Mouse (Mus musculus): ENCODE measurements around the gene Napepld. TPM values are rescaled to one million over a fixed set of nuclear protein-coding genes. Genes with fewer than 3 reads are reported as not detected.
A peak's percentile ranks its signal among the peaks of the same experiment; 100 is the strongest.

Gene Napepld
- polyA plus RNA-seq, 1 experiment = 0.75 TPM

DNA sequence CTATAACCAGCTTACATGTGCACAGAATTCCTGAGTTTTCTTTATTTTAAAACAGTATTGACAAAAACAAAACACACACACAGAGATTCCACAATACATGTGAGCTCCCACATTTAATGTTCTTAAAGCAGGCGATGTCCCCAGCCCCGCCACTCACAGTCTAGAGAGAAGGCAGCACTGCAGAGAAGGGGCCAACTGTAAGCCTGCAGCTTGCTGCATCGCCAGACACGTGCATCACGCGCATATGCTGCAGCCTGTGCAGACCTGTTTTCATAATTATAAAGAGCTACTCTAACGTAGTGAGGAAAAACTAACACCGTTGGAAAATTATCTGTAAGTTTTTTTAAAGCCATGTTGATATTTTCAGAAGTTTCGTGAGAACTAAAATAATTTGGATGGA, 27.5 kb downstream of the Napepld start:
- H3K4me1 ChIP-seq (ENCODE audit: control insufficient read depth, insufficient read depth, insufficient read length) = peaks cover 1% of the 10 kb centered on the region; the same call in 1 of the 2 replicates
- TF ChIP-seq CTCF (IDR thresholded peaks at IDR 0.05; ENCODE audit: extremely low read depth, insufficient read depth, insufficient read length, insufficient replicate concordance) (no peak), POLR2A (IDR thresholded peaks at IDR 0.05; ENCODE audit: low read depth, low read length) (no peak)
- H3K36me3 ChIP-seq (ENCODE audit: control insufficient read depth, insufficient read depth, low read length) = no peaks in the 10 kb centered on the region; the same call in none of the 2 replicates
- no peaks in the 10 kb centered on the region for H3K27me3 ChIP-seq (ENCODE audit: control insufficient read depth, insufficient read depth, low read length)
- no peak for DNase-seq (ENCODE audit: low read depth in 1 of 2, low spot score in 2 of 2)
- 80% methylated on average over 9 of the region's 9 CpGs for WGBS
- H3K4me3 ChIP-seq (ENCODE audit: extremely low read depth, insufficient read depth, insufficient read length) = no peak overlapping the region
- no peak overlapping the region for H3K27ac ChIP-seq (ENCODE audit: insufficient read depth, low read length)

- H3K36me3 ChIP-seq (ENCODE audit: control insufficient read depth, insufficient read depth, low read length) = no peaks in the 10 kb centered on the region; the same call in none of the 2 replicates
- H3K4me1 ChIP-seq (ENCODE audit: control insufficient read depth, insufficient read depth, insufficient read length) = peaks cover 1% of the 10 kb centered on the region; the same call in 1 of the 2 replicates
- no peak for TF ChIP-seq POLR2A (IDR thresholded peaks at IDR 0.05; ENCODE audit: low read depth, low read length)
- H3K27ac ChIP-seq (ENCODE audit: insufficient read depth, low read length) = peak overlapping the region; percentile 61
- DNase-seq (ENCODE audit: low read depth in 1 of 2, low spot score in 2 of 2) = no peak
- WGBS = 33% methylated on average over 23 of the region's 23 CpGs
- H3K4me3 ChIP-seq (ENCODE audit: extremely low read depth, insufficient read depth, insufficient read length) = peak overlapping the region; percentile 35
- H3K27me3 ChIP-seq (ENCODE audit: control insufficient read depth, insufficient read depth, low read length) = no peaks in the 10 kb centered on the region
These were observed 28.2 kb downstream of the Napepld start for GRCm38 (mm10) chr5:21672812-21673635.

- 91% methylated on average over 2 of the region's 2 CpGs for WGBS
- no peak for DNase-seq (ENCODE audit: low read depth in 1 of 2, low spot score in 2 of 2)
- H3K4me3 ChIP-seq (ENCODE audit: extremely low read depth, insufficient read depth, insufficient read length) = no peak overlapping the region
- no peaks in the 10 kb centered on the region for H3K27me3 ChIP-seq (ENCODE audit: control insufficient read depth, insufficient read depth, low read length)
- H3K4me1 ChIP-seq (ENCODE audit: control insufficient read depth, insufficient read depth, insufficient read length) = peaks cover 1% of the 10 kb centered on the region; the same call in 1 of the 2 replicates
- no peak overlapping the region for H3K27ac ChIP-seq (ENCODE audit: insufficient read depth, low read length)
- no peaks in the 10 kb centered on the region; the same call in 1 of the 2 replicates for H3K36me3 ChIP-seq (ENCODE audit: control insufficient read depth, insufficient read depth, low read length)
- TF ChIP-seq POLR2A (IDR thresholded peaks at IDR 0.05; ENCODE audit: low read depth, low read length) = no peak
- TF ChIP-seq CTCF (IDR thresholded peaks at IDR 0.05; ENCODE audit: extremely low read depth, insufficient read depth, insufficient read length, insufficient replicate concordance) = no peak
These were observed 31.9 kb downstream of the Napepld start for GRCm38 (mm10) chr5:21669307-21669706.

- H3K27ac ChIP-seq (ENCODE audit: insufficient read depth, low read length) = no peak overlapping the region
- no peak overlapping the region for H3K4me3 ChIP-seq (ENCODE audit: extremely low read depth, insufficient read depth, insufficient read length)
- no peaks in the 10 kb centered on the region; the same call in 1 of the 2 replicates for H3K4me1 ChIP-seq (ENCODE audit: control insufficient read depth, insufficient read depth, insufficient read length)
- no peaks in the 10 kb centered on the region for H3K27me3 ChIP-seq (ENCODE audit: control insufficient read depth, insufficient read depth, low read length)
- TF ChIP-seq POLR2A (IDR thresholded peaks at IDR 0.05; ENCODE audit: low read depth, low read length) (no peak), CTCF (IDR thresholded peaks at IDR 0.05; ENCODE audit: extremely low read depth, insufficient read depth, insufficient read length, insufficient replicate concordance) (no peak)
- no peak for DNase-seq (ENCODE audit: low read depth in 1 of 2, low spot score in 2 of 2)
- H3K36me3 ChIP-seq (ENCODE audit: control insufficient read depth, insufficient read depth, low read length) = peaks cover 4% of the 10 kb centered on the region
- WGBS = 89% methylated on average over 8 of the region's 8 CpGs
These were observed 33.7 kb downstream of the Napepld start for GRCm38 (mm10) chr5:21667191-21668137.

DNA sequence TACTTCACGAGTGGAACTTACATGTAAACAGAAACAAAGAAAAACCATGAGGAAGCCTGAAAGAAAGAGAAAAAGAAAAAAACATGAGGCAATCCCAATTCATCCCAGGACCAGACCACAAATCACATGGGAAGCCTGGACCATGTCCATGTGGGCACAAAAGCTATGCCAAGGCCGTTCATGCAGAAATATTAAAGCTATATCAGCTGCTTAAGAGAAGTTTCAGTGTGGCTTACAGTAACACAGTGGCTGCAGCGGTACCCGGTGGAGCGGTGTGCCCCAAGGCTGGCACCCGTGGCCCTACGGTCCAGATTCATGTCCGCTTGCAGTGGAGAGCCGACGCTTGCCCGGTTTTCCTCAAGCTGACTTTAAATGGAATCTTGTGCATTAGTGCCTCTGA, 38.1 kb downstream of the Napepld start:
- no peak for DNase-seq (ENCODE audit: low read depth in 1 of 2, low spot score in 2 of 2)
- Histone ChIP-seq H3K27ac (ENCODE audit: insufficient read depth, low read length) (no peak overlapping the region), H3K4me3 (ENCODE audit: extremely low read depth, insufficient read depth, insufficient read length) (no peak overlapping the region), H3K27me3 (ENCODE audit: control insufficient read depth, insufficient read depth, low read length) (no peaks in the 10 kb centered on the region), H3K36me3 (ENCODE audit: control insufficient read depth, insufficient read depth, low read length) (peaks cover 10% of the 10 kb centered on the region), H3K4me1 (ENCODE audit: control insufficient read depth, insufficient read depth, insufficient read length) (peaks cover 4% of the 10 kb centered on the region; the same call in 1 of the 2 replicates)
- 95% methylated on average over 11 of the region's 11 CpGs for WGBS
- TF ChIP-seq POLR2A (IDR thresholded peaks at IDR 0.05; ENCODE audit: low read depth, low read length) = no peak
- TF ChIP-seq CTCF (IDR thresholded peaks at IDR 0.05; ENCODE audit: extremely low read depth, insufficient read depth, insufficient read length, insufficient replicate concordance) = no peak

DNA sequence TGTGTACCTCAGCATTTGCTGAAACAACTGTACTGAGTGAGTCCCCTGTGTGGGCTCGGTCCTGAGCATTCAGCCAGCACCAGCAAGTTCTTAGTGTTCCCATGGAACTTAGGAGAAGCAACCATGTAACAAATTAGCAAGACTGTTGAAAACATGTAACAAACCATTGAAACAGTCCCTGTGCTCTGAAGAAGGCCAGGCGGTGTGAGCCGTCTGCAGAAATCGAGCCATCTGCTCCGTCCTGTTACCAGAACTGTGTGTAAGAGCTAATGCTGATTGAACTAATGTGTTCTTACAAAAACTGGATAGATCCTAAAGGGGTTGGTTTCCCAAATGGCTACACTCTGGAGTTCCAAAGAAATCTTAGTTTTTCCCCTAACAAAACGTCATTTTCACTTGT, 40.3 kb downstream of the Napepld start:
- H3K4me1 ChIP-seq (ENCODE audit: control insufficient read depth, insufficient read depth, insufficient read length) = peaks cover 4% of the 10 kb centered on the region; the same call in 1 of the 2 replicates
- no peak overlapping the region for H3K4me3 ChIP-seq (ENCODE audit: extremely low read depth, insufficient read depth, insufficient read length)
- no peak for TF ChIP-seq CTCF (IDR thresholded peaks at IDR 0.05; ENCODE audit: extremely low read depth, insufficient read depth, insufficient read length, insufficient replicate concordance)
- no peak for TF ChIP-seq POLR2A (IDR thresholded peaks at IDR 0.05; ENCODE audit: low read depth, low read length)
- no peak for DNase-seq (ENCODE audit: low read depth in 1 of 2, low spot score in 2 of 2)
- H3K27ac ChIP-seq (ENCODE audit: insufficient read depth, low read length) = no peak overlapping the region
- no peaks in the 10 kb centered on the region for H3K27me3 ChIP-seq (ENCODE audit: control insufficient read depth, insufficient read depth, low read length)
- peaks cover 12% of the 10 kb centered on the region for H3K36me3 ChIP-seq (ENCODE audit: control insufficient read depth, insufficient read depth, low read length)
- 91% methylated on average over 6 of the region's 6 CpGs for WGBS
